Mouse (Mus musculus) liver, embryonic 14.5 days (tissue): ENCODE measurements around the gene Zfp536.

Experiments
- CTCF ChIP-seq: IDR thresholded peaks from 2 replicates; pipeline ENCODE4 v1.5.1; 2016; ENCODE audit warnings: antibody characterized with exemption, low read depth, control low read depth
- EP300 ChIP-seq: IDR thresholded peaks from 2 replicates; pipeline ENCODE4 v1.6.1; 2016; ENCODE audit warnings: antibody characterized with exemption, low read depth

- TF ChIP-seq CTCF (no peak), EP300 (no peak)
Observed at GRCm38 (mm10) chr7:37510933-37511675, 262.3 kb downstream of the Zfp536 start.
